Mouse (Mus musculus) testis, postnatal 10 days (tissue): ENCODE data around the gene Fkbp6.
A peak's percentile ranks its signal among the peaks of the same experiment; 100 is the strongest.

Experiments used
- DNase-seq: peaks from one replicate; pipeline ENCODE4 v3.0.0; 2021; ENCODE audit warnings: low spot score

The Fkbp6 gene

GRCm38 (mm10) chr5:135274663-135275396 lies 75.0 kb downstream of the Fkbp6 start:
- no peak for DNase-seq

- DNase-seq = no peak
Measured at GRCm38 (mm10) chr5:135271563-135272165, 78.2 kb downstream of the Fkbp6 start.

- no peak for DNase-seq
Measured at GRCm38 (mm10) chr5:135270361-135270760, 79.5 kb downstream of the Fkbp6 start.

GRCm38 (mm10) chr5:135269451-135269850 lies 80.4 kb downstream of the Fkbp6 start:
- no peak for DNase-seq

GRCm38 (mm10) chr5:135264548-135264947 lies 85.3 kb downstream of the Fkbp6 start:
- DNase-seq = no peak

GRCm38 (mm10) chr5:135263866-135264503 lies 85.9 kb downstream of the Fkbp6 start:
- peak; percentile 71 for DNase-seq

GRCm38 (mm10) chr5:135258280-135259150 lies 91.3 kb downstream of the Fkbp6 start:
- DNase-seq = no peak

GRCm38 (mm10) chr5:135257559-135257958 lies 92.3 kb downstream of the Fkbp6 start:
- peak; percentile 57 for DNase-seq

GRCm38 (mm10) chr5:135256166-135256565 lies 93.7 kb downstream of the Fkbp6 start:
- no peak for DNase-seq

- peak; percentile 60 for DNase-seq
Measured at GRCm38 (mm10) chr5:135253741-135254401, 96.0 kb downstream of the Fkbp6 start.

GRCm38 (mm10) chr5:135251079-135251454 lies 98.8 kb downstream of the Fkbp6 start, which contains the start of gene Fzd9:
Fzd9 (minus strand) TSS chr5:135251230.
- peak; percentile 96 for DNase-seq

- DNase-seq = peak; percentile 58
Measured at GRCm38 (mm10) chr5:135250186-135251078, 99.4 kb downstream of the Fkbp6 start.

GRCm38 (mm10) chr5:135248956-135249676 lies 100.7 kb downstream of the Fkbp6 start:
- peak; percentile 56 for DNase-seq

GRCm38 (mm10) chr5:135247337-135247736 lies 102.5 kb downstream of the Fkbp6 start:
- DNase-seq = no peak

GRCm38 (mm10) chr5:135246531-135246930 lies 103.3 kb downstream of the Fkbp6 start:
- no peak for DNase-seq

- no peak for DNase-seq
Measured at GRCm38 (mm10) chr5:135243166-135243565, 106.7 kb downstream of the Fkbp6 start.

- DNase-seq = no peak
Measured at GRCm38 (mm10) chr5:135242608-135243007, 107.2 kb downstream of the Fkbp6 start.

GRCm38 (mm10) chr5:135242136-135242535 lies 107.7 kb downstream of the Fkbp6 start:
- no peak for DNase-seq
